Mouse (Mus musculus) lung, embryonic 16.5 days (tissue): ENCODE measurements at regions not wholly inside any gene's neighbourhood (a gene's known extent, or its start where the extent isn't known, plus 50 kb on each side); places are given as distances from the start of the nearest gene placed in this dataset.

Source experiments
- ATAC-seq: fragments of 200-750 bp; cut with Nextera tagmentation; 2 replicates; pipeline ENCODE4 v1.8.0; 2017; ENCODE audit warnings: low read depth, mild to moderate bottlenecking, moderate library complexity
- H3K27ac ChIP-seq: fragments of 300-500 bp; sonication (generic); 2 replicates; pipeline ENCODE4 v1.5.1; 2014; ENCODE audit warnings: mild to moderate bottlenecking, control low read depth, low read length
- H3K27me3 ChIP-seq: fragments of 300-500 bp; sonication (generic); 2 replicates; pipeline ENCODE4 v1.6.1; 2014; ENCODE audit warnings: low read depth, low read length, mixed read lengths; ENCODE audit not compliant: control insufficient read depth, insufficient read depth
- H3K36me3 ChIP-seq: fragments of 300-500 bp; sonication (generic); 2 replicates; pipeline ENCODE4 v1.6.1; 2014; ENCODE audit warnings: low read length; ENCODE audit not compliant: control insufficient read depth, insufficient read depth
- H3K4me1 ChIP-seq: fragments of 300-500 bp; sonication (generic); replicated peaks from 2 replicates; pipeline ENCODE4 v1.6.1; 2014; ENCODE audit warnings: low read length, mixed read lengths; ENCODE audit not compliant: control insufficient read depth, insufficient read depth
- H3K4me2 ChIP-seq: fragments of 300-500 bp; sonication (generic); 2 replicates; pipeline ENCODE4 v1.6.1; 2014; ENCODE audit warnings: low read depth, low read length, control low read depth
- H3K4me3 ChIP-seq: fragments of 300-500 bp; sonication (generic); 2 replicates; pipeline ENCODE4 v1.5.1; 2014; ENCODE audit warnings: mild to moderate bottlenecking, low read length, control low read depth
- H3K9ac ChIP-seq: fragments of 300-500 bp; sonication (generic); 2 replicates; pipeline ENCODE4 v1.6.1; 2014; ENCODE audit warnings: low read length, control low read depth
- H3K9me3 ChIP-seq: fragments of 300-500 bp; sonication (generic); 2 replicates; pipeline ENCODE4 v1.6.1; 2016; ENCODE audit warnings: low read length; ENCODE audit not compliant: control insufficient read depth
- WGBS: fragments of 180-500 bp; shearing (Covaris S2); extraction: QIAGEN DNeasy Blood & Tissue Kit; methylation state at CpG from one replicate; pipeline ENCODE4 v1.1.7; 2014; 5-methylcytosine and 5-hydroxymethylcytosine counted together

- no peaks in the 10 kb centered on the region for H3K36me3 ChIP-seq
- no peaks in the 10 kb centered on the region for H3K9me3 ChIP-seq
- H3K4me2 ChIP-seq, result no peak overlapping the region
- 65% methylated on average over 1 of the region's 1 CpGs for WGBS
- no peak overlapping the region for H3K27ac ChIP-seq
- no peaks in the 10 kb centered on the region for H3K4me1 ChIP-seq
- H3K4me3 ChIP-seq, result no peak overlapping the region
- no peaks in the 10 kb centered on the region for H3K27me3 ChIP-seq
- H3K9ac ChIP-seq, result no peak overlapping the region
- ATAC-seq, result no peak
Measured at GRCm38 (mm10) chr1:166788824-166789399, 107.3 kb upstream of the Fmo9 start.

GRCm38 (mm10) chr1:166793052-166793716 lies 111.5 kb upstream of the Fmo9 start:
- Histone ChIP-seq H3K36me3 (no peaks in the 10 kb centered on the region), H3K4me3 (no peak overlapping the region), H3K9ac (no peak overlapping the region), H3K4me1 (no peaks in the 10 kb centered on the region), H3K27me3 (no peaks in the 10 kb centered on the region), H3K4me2 (no peak overlapping the region), H3K27ac (no peak overlapping the region), H3K9me3 (no peaks in the 10 kb centered on the region)
- ATAC-seq, result no peak
- WGBS, result 66% methylated on average over 6 of the region's 6 CpGs

DNA sequence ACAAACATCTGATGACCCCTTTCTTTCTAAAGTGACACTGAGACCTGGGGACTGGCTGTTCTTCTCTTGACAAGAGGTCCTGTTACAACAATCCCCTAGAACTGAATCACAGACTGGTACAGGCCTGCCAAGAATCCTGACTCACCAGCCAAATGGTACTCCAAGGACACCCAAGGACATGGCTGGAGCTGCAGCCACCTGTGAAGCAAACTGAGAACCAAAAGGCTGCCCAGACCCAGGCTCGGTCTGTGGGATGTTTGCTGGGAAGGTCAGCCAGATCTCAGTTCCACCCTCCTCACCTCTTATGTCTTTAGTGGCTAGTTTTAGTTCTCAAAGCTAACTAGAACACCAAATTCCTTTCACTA lies 112.1 kb upstream of the Fmo9 start:
- no peak overlapping the region for H3K4me3 ChIP-seq
- H3K27me3 ChIP-seq, result no peaks in the 10 kb centered on the region
- no peak overlapping the region for H3K4me2 ChIP-seq
- 65% methylated on average over 1 of the region's 1 CpGs for WGBS
- no peak overlapping the region for H3K27ac ChIP-seq
- no peaks in the 10 kb centered on the region for H3K4me1 ChIP-seq
- H3K36me3 ChIP-seq, result no peaks in the 10 kb centered on the region
- H3K9ac ChIP-seq, result no peak overlapping the region
- no peaks in the 10 kb centered on the region for H3K9me3 ChIP-seq
- no peak for ATAC-seq

DNA sequence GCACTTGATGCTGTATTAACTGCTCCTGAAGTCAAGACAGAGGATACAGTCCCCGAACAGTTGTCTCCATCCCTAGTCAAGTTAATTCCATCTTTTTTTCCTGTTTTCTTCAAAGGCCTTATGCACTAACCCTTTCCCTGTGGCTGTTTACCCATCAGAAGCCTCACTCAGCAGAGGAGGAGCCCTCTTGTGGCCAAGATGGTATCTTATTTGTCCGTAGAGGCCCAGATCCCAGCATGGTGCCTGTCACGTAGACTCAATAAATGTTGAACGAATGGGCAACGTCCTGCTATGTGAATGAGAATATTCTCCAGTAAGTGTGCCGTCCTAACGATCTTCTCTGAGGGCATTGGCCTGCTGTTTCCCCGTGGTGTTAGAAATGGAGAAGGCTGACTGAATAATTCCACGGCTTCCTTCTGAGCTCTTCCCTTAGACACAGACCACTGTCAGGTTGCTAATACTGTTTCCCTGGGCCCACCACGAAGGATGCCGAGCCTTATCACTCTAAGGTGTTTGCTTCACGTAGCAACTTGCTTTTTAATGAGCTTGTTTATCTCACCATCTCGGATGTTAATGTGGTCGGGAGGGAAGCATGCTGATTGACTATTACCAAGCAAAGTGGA lies 113.1 kb upstream of the Fmo9 start:
- Histone ChIP-seq H3K4me2 (no peak overlapping the region), H3K9me3 (no peaks in the 10 kb centered on the region), H3K4me1 (no peaks in the 10 kb centered on the region), H3K36me3 (no peaks in the 10 kb centered on the region), H3K27me3 (no peaks in the 10 kb centered on the region), H3K27ac (no peak overlapping the region), H3K4me3 (no peak overlapping the region), H3K9ac (no peak overlapping the region)
- WGBS, result 57% methylated on average over 14 of the region's 14 CpGs
- no peak for ATAC-seq

DNA sequence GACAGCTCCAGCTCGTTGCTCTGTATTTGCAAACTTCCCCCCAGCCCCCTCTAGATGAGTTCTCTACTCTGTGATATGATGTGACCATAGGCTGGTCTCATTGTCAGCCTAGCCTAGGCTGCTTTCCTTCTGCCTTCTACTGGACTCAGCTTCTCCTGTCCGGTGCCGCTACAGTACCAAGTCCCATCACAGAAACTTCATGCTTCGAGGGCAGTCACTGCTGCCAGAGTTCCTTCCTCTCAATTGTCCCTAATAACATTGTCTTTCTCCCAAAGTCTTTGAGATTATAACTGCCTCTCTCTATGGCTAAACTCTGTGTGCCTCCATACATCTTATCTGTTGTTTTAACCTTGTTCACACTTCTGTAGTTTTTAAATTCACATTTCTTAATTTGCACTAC lies 114.0 kb upstream of the Fmo9 start:
- WGBS, result 72% methylated on average over 4 of the region's 4 CpGs
- Histone ChIP-seq H3K36me3 (no peaks in the 10 kb centered on the region), H3K4me3 (no peak overlapping the region), H3K9me3 (no peaks in the 10 kb centered on the region), H3K27me3 (no peaks in the 10 kb centered on the region), H3K4me2 (no peak overlapping the region), H3K27ac (no peak overlapping the region), H3K9ac (no peak overlapping the region), H3K4me1 (no peaks in the 10 kb centered on the region)
- ATAC-seq, result no peak

- 48% methylated on average over 6 of the region's 6 CpGs for WGBS
- H3K4me3 ChIP-seq, result no peak overlapping the region
- H3K36me3 ChIP-seq, result no peaks in the 10 kb centered on the region
- H3K27me3 ChIP-seq, result no peaks in the 10 kb centered on the region
- no peak overlapping the region for H3K9ac ChIP-seq
- ATAC-seq, result no peak
- H3K4me2 ChIP-seq, result no peak overlapping the region
- H3K4me1 ChIP-seq, result no peaks in the 10 kb centered on the region
- H3K27ac ChIP-seq, result no peak overlapping the region
- no peaks in the 10 kb centered on the region for H3K9me3 ChIP-seq
Measured at GRCm38 (mm10) chr1:166796362-166796925, 114.8 kb upstream of the Fmo9 start.

DNA sequence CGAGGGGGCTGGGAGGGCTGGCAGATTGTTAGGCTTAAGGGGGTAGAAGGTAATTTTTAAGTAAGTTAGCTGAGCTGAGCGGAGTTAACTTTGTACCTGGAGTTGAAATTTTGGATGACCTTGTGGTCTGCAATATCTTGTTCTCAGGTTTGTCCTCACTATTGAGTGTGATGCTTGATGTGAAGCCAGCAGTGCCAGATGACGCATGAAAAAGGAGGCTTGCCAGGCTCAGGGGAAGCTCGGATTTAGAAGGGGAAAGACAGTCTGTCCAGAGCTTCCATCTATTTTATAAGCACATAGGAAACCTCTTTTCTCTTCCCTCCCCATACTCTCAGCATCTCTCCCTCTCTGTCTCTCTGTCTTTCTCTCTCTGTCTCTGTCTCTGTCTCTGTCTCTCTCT lies 115.3 kb upstream of the Fmo9 start:
- H3K36me3 ChIP-seq, result no peaks in the 10 kb centered on the region
- no peak for ATAC-seq

GRCm38 (mm10) chr1:166800953-166801603 lies 119.4 kb upstream of the Fmo9 start:
- no peak for ATAC-seq
- Histone ChIP-seq H3K4me3 (no peak overlapping the region), H3K27ac (no peak overlapping the region), H3K4me1 (no peaks in the 10 kb centered on the region), H3K9ac (no peak overlapping the region), H3K9me3 (no peaks in the 10 kb centered on the region), H3K36me3 (no peaks in the 10 kb centered on the region), H3K4me2 (no peak overlapping the region), H3K27me3 (no peaks in the 10 kb centered on the region)
- 71% methylated on average over 11 of the region's 11 CpGs for WGBS

More for the DNA sequence above, 115.3 kb upstream of the Fmo9 start:
- Histone ChIP-seq H3K4me2 (no peak overlapping the region), H3K27ac (no peak overlapping the region), H3K4me3 (no peak overlapping the region), H3K9me3 (no peaks in the 10 kb centered on the region), H3K9ac (no peak overlapping the region), H3K4me1 (no peaks in the 10 kb centered on the region), H3K27me3 (no peaks in the 10 kb centered on the region)
- 71% methylated on average over 4 of the region's 4 CpGs for WGBS

GRCm38 (mm10) chr1:166801929-166802328 lies 120.3 kb upstream of the Fmo9 start:
- 32% methylated on average over 4 of the region's 4 CpGs for WGBS
- no peak overlapping the region for H3K27ac ChIP-seq
- H3K9me3 ChIP-seq, result no peaks in the 10 kb centered on the region
- H3K9ac ChIP-seq, result no peak overlapping the region
- no peak overlapping the region for H3K4me3 ChIP-seq
- no peaks in the 10 kb centered on the region for H3K27me3 ChIP-seq
- no peak overlapping the region for H3K4me2 ChIP-seq
- H3K4me1 ChIP-seq, result no peaks in the 10 kb centered on the region
- H3K36me3 ChIP-seq, result no peaks in the 10 kb centered on the region
- no peak for ATAC-seq
